Mouse (Mus musculus): ENCODE results near the gene Myl7. TPM values are rescaled to one million over a fixed set of nuclear protein-coding genes. Genes with fewer than 3 reads are reported as not detected.
"Not testable (repeated sequence)": the region's sequence is repeated elsewhere in the genome, so short reads cannot be mapped to it uniquely, and the experiment has no call there.

Gene Myl7
- polyA plus RNA-seq (2012; rRNA removed) = 0.29 and 0.38 TPM in 2 replicates

DNA sequence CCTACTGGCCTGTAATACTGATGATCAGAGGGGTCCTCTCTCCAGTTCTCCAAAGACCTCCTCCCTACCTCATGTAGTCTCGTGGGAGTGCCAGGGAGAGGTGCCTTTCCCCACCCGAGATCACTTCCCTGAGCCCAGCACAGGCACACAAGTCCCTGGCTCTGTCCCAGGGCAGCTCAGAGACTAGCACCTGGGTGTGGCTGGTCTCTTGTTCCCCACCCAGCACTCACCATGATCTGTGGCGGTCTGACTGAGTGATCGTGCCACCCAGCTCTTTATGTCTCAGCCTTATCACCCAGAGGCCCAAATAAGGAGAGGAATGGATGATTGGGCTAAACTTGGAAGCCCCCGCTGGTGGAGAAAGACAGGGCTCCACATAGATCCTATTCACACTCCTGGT lies at the start of gene Myl7:
TSS of gene Myl7 (minus strand) at position 252 of the 400 bp plus-strand sequence.
- no peak for DNase-seq (ENCODE audit: low read depth)
- TF ChIP-seq CTCF (IDR thresholded peaks at IDR 0.05; ENCODE audit: borderline replicate concordance, extremely low read depth, insufficient read depth, insufficient read length) (no peak), POLR2A (IDR thresholded peaks at IDR 0.05; ENCODE audit: borderline replicate concordance, extremely low read depth, insufficient read depth, insufficient read length, poor library complexity, severe bottlenecking) (no peak)

DNA sequence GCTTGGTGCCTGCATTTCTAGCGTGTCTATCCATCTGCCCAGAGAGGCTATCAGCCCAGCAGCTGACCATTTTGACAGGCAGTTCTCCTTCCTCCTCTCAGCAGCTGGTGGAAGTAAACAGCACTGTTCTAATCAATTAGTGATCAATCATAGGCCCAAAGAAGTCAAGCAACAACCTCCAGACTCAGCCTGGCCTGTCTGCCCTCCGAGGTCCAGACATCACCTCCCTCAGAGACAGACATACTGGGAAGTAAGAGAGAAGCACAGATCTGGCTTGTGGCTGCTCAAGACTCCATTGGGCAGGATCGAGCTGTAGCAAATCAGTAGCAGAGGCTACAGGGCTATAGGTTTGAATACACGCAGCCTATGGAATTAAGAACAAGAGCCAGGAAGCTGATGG lies 49.2 kb upstream of the Myl7 start:
- no peak for TF ChIP-seq CTCF (IDR thresholded peaks at IDR 0.05; ENCODE audit: borderline replicate concordance, extremely low read depth, insufficient read depth, insufficient read length)
- no peak for TF ChIP-seq POLR2A (IDR thresholded peaks at IDR 0.05; ENCODE audit: borderline replicate concordance, extremely low read depth, insufficient read depth, insufficient read length, poor library complexity, severe bottlenecking)

DNA sequence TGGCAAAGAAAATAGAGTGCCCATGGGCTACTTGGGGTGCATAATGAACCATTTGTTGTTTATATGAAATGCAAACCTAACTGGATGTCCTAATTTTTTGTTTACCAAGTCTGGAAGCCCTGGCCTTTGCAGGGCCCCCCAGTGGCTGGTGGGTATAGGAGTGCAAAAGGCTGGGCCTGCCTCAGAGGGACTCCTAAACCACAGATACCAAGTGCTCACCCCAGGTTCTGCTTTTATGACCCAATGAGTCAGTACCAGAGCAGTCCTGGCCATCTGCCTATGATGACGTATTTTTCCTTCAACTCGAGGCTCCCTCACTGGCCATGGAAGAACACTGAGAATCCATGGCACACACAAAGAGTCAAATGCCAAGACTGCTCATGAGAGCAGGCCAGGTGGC lies 46.5 kb upstream of the Myl7 start:
- no peak for DNase-seq (ENCODE audit: low read depth)
- no peak for TF ChIP-seq CTCF (IDR thresholded peaks at IDR 0.05; ENCODE audit: borderline replicate concordance, extremely low read depth, insufficient read depth, insufficient read length)
- TF ChIP-seq POLR2A (IDR thresholded peaks at IDR 0.05; ENCODE audit: borderline replicate concordance, extremely low read depth, insufficient read depth, insufficient read length, poor library complexity, severe bottlenecking) = no peak

More for the DNA sequence above, 49.2 kb upstream of the Myl7 start:
- no peak for DNase-seq (ENCODE audit: low read depth)

DNA sequence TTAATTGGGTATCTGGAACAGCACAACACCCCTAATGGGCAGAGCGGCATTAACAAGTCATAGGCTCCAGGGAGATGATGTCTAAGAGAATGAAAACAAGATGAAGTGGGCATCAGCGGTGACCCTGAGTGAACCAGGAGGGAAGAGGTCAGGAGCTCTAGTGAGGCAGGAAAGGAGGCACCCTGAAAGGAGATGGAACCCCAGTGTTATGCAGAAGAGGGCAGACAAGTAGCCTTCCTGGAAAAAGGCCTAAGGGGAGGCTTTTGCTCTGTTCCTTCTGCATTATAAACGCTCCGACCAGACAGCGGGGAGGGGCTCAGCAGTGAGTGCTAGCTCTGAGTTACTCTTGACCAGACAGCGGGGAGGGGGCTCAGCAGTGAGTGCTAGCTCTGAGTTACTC lies 44.4 kb upstream of the Myl7 start:
- TF ChIP-seq POLR2A (IDR thresholded peaks at IDR 0.05; ENCODE audit: borderline replicate concordance, extremely low read depth, insufficient read depth, insufficient read length, poor library complexity, severe bottlenecking) = no peak
- TF ChIP-seq CTCF (IDR thresholded peaks at IDR 0.05; ENCODE audit: borderline replicate concordance, extremely low read depth, insufficient read depth, insufficient read length) = no peak
- DNase-seq (ENCODE audit: low read depth) = no peak

DNA sequence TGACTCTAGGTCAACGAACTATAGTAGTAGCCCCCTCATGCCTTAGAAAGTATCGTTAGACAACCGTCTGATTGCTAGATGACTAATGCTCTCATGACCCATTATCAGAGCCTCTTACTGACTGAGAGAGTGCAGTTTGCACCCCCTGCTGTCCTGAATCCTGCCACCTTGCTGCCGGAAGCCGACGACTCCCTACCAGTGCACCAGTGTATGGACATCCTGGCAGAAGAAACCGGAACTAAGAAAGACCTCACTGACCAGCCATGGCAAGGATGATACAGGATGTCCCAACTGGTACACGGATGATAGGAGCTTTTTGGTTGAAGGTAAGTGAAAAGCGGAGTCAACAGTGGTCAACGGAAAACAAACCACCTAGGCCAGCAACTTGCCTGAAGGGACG lies 35.9 kb upstream of the Myl7 start:
- not testable (repeated sequence) for DNase-seq (ENCODE audit: low read depth)

DNA sequence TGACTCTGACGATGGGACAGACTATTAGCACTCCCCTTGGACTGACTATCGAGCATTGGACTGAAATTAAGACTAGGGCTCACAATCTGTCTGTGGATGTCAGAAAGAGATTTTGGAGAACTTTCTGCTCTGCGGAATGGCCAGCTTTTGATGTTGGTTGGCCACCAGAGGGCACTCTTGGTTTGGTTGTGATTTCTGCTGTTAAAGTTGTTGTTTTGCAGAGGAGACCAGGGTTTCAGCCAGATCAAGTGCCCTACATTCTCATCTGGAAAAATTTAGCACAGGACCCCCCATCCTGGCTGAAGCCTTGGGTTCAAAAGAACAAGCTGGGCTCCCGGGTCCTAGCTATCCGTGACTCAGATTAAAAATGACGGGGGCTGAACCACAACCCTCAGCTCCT lies 33.4 kb upstream of the Myl7 start:
- TF ChIP-seq CTCF (IDR thresholded peaks at IDR 0.05; ENCODE audit: borderline replicate concordance, extremely low read depth, insufficient read depth, insufficient read length) = peak; percentile 17; the same call in 1 of the 2 replicates
- DNase-seq (ENCODE audit: low read depth) = not testable (repeated sequence)

DNA sequence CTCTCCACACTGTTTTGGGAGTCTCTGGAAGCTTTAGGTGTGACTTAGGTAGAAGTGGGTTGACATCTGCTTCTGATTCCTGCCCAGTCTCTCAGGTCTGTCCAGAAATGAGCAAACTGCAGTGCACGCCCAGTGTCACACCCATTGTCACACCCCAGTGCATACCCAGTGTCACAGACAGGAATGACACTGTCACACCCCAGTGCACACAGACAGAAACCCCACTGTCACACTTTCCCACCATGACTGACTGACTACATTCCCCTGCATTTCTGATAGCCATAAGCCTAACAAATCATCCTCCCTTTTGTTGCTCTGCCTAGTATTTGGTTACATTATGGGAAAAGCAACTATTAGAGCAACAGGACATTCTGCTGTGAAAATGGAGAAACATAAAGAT lies 32.0 kb upstream of the Myl7 start:
- TF ChIP-seq CTCF (IDR thresholded peaks at IDR 0.05; ENCODE audit: borderline replicate concordance, extremely low read depth, insufficient read depth, insufficient read length) (no peak), POLR2A (IDR thresholded peaks at IDR 0.05; ENCODE audit: borderline replicate concordance, extremely low read depth, insufficient read depth, insufficient read length, poor library complexity, severe bottlenecking) (no peak)
- DNase-seq (ENCODE audit: low read depth) = no peak

DNA sequence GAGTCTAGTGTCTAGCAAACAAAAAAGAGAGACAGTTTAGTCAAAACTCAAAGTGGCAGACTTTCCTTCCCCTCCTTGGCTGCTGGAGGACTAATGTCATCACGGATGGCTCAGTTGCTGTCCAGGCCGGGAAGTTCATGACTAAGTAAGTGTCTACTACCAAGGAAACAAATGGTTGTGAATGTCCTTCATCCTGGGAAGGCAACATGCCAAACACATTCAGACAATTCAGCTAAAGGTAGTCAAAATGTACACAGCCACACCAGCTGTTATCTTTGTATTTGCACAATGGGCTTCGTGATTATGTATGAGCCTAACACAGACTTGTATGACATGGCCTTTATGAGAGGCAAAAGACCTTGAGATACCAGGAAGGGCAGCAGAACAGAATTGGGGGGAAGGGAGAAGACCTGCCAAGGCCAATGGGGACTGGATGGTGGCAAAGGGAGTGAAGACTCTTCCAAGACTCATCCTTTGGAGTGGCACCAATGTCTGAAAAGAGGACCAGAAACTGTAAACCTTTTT lies 28.2 kb upstream of the Myl7 start:
- DNase-seq (ENCODE audit: low read depth) = no peak

DNA sequence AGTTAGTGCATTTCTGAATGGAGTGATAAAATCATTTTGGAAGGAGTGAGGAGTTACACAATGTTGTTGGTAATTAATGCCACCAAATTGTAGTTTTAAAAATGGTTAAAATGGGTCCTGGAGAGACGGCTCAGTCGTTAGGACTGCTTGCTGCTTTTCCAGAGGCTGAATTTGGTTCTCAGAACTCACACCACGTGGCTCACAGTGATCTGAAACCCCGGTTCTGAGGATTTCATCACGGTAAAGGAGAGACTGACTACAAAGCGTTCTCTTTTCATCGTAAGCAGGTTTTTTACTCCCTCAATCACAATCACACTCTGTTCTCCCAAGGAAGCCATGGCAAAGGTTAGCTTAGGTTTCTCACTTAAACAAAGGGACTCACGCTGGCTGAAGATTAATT lies 26.1 kb upstream of the Myl7 start:
- TF ChIP-seq CTCF (IDR thresholded peaks at IDR 0.05; ENCODE audit: borderline replicate concordance, extremely low read depth, insufficient read depth, insufficient read length) = no peak
- no peak for TF ChIP-seq POLR2A (IDR thresholded peaks at IDR 0.05; ENCODE audit: borderline replicate concordance, extremely low read depth, insufficient read depth, insufficient read length, poor library complexity, severe bottlenecking)
- DNase-seq (ENCODE audit: low read depth) = no peak

More for the DNA sequence above, 28.2 kb upstream of the Myl7 start:
- TF ChIP-seq CTCF (IDR thresholded peaks at IDR 0.05; ENCODE audit: borderline replicate concordance, extremely low read depth, insufficient read depth, insufficient read length) = no peak
- no peak for TF ChIP-seq POLR2A (IDR thresholded peaks at IDR 0.05; ENCODE audit: borderline replicate concordance, extremely low read depth, insufficient read depth, insufficient read length, poor library complexity, severe bottlenecking)

DNA sequence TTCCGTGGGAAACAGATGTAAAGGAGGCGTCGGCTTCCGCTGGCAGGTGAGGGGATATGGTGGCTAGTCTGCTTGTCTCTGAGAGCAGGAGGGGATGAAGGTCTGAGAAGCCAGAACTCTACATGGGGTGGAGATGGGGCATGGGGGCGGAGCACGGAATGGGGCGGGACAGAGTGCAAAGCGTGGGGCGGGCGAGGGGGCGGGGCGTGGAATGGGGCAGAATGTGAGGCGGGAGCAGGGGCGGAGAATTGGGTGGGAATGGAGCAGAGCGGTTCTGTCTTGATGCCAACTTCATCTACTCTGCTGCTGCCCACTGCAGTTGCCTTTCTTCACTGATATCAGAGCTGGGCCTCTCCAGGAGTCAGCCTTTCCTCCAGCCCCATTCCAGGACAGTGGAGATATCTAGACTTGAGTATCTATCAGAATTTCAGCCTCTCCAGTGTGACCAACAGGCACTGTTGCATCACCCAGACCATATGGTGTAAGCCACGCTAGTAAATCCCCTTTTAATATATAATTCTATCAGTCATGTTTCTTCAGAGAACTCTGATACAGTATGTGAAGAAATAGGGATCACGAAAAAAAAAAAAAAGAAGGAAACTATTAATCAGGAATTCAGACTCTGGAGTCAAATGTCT lies 21.9 kb upstream of the Myl7 start:
- DNase-seq (ENCODE audit: low read depth) = no peak
- TF ChIP-seq CTCF (IDR thresholded peaks at IDR 0.05; ENCODE audit: borderline replicate concordance, extremely low read depth, insufficient read depth, insufficient read length) = no peak
- TF ChIP-seq POLR2A (IDR thresholded peaks at IDR 0.05; ENCODE audit: borderline replicate concordance, extremely low read depth, insufficient read depth, insufficient read length, poor library complexity, severe bottlenecking) = no peak

DNA sequence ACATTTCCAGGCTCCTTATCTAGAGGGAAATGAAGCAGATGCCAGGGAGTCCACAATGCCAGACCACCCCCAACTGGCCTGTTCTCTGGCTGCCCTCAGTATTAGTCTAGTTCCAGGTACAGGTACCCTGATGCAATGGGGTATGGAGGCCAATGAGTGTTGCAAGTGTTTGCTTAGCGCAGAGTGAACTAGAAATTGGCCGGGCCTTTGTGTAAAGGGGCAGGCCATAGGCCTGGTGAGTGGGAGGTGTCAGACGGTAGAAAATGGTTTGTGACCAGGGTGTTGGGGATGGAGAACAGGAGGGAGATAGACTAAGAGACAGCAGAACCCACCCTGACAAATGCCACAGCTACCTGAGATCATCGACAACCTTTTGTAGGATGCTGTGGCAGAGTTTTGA lies 21.0 kb upstream of the Myl7 start:
- TF ChIP-seq CTCF (IDR thresholded peaks at IDR 0.05; ENCODE audit: borderline replicate concordance, extremely low read depth, insufficient read depth, insufficient read length) (no peak), POLR2A (IDR thresholded peaks at IDR 0.05; ENCODE audit: borderline replicate concordance, extremely low read depth, insufficient read depth, insufficient read length, poor library complexity, severe bottlenecking) (no peak)

DNA sequence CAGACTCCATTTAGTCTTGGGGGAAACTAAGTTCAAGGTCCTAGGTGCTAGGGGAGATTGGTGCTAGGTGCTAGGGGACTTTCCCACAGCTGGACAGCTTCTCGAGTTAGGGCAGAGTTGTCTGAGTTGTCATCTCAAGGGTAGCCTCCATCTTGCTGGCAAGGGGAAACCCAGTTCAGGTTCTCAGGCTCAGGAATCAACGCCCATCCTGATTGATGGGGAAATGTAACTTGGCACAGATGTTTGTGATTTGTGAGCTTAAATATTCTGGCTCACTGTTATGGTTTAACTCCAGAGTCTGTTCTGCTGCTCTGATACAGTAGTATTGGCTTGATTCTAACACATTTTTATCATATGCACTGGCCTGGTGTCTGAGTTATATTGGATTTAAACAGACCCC lies 19.5 kb upstream of the Myl7 start:
- no peak for TF ChIP-seq POLR2A (IDR thresholded peaks at IDR 0.05; ENCODE audit: borderline replicate concordance, extremely low read depth, insufficient read depth, insufficient read length, poor library complexity, severe bottlenecking)
- TF ChIP-seq CTCF (IDR thresholded peaks at IDR 0.05; ENCODE audit: borderline replicate concordance, extremely low read depth, insufficient read depth, insufficient read length) = no peak
- no peak for DNase-seq (ENCODE audit: low read depth)

More for the DNA sequence above, 21.0 kb upstream of the Myl7 start:
- DNase-seq (ENCODE audit: low read depth) = no peak
